Mouse (Mus musculus): Measurements from ENCODE around the gene Rdh7. TPM values are rescaled to one million over a fixed set of nuclear protein-coding genes. Genes with fewer than 3 reads are reported as not detected.
"Not testable (repeated sequence)": the region's sequence is repeated elsewhere in the genome, so short reads cannot be mapped to it uniquely, and the experiment has no call there.

Gene Rdh7
- polyA plus RNA-seq, 1 experiment from 2014 or later = not detected

DNA sequence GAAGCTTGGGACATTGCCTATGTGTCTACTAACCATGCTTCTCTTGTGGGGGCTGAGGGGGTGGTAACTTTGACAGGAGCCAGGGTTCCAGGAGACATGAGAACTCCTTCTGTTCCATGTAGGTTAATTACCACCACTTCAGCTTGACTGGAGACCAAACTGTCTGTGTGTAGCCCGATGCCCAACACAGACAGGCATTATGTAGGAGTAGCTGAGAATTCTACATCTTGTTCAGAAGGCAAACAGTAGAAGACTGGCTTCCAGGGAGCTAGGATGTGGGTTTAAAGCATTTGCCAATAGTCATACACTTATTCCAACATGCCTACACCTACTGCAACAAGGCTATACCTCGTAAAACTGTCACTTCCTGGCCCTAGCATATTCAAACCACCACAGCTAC lies 50.1 kb downstream of the Rdh7 start:
- ATAC-seq (ENCODE audit: low FRiP score) = no peak
- Histone ChIP-seq H3K27ac (no peak overlapping the region), H3K9me3 (replicated peaks) (no peaks in the 10 kb centered on the region; the same call in none of the 2 replicates), H3K36me3 (no peaks in the 10 kb centered on the region), H3K27me3 (no peaks in the 10 kb centered on the region), H3K4me2 (replicated peaks) (no peak overlapping the region), H3K9ac (no peak overlapping the region), H3K4me1 (no peaks in the 10 kb centered on the region), H3K4me3 (no peak overlapping the region)
- WGBS = 90% methylated on average over 2 of the region's 2 CpGs

DNA sequence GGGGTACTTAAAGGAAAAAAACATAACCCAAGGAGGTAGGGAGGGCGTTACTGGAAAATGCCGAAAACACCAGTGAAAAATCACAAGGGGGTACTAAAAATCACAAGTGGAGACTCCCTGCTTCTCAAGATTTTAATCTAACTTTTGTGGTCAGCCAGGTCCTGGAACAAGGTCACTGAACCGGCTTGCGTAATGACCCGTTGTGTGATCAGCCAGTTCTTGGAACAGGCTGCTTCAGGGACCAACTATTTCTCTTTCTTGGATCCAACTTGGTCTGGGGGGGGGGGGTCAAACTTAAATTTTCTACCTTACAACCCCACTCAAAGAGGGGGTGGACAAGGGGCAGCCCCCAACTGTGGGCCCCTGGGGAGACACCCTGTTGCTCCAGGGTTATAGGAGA lies 50.8 kb downstream of the Rdh7 start:
- H3K36me3 ChIP-seq; H3K4me3 ChIP-seq; H3K4me2 ChIP-seq (replicated peaks); H3K9me3 ChIP-seq (replicated peaks); H3K4me1 ChIP-seq; H3K9ac ChIP-seq; H3K27ac ChIP-seq; H3K27me3 ChIP-seq; ATAC-seq (ENCODE audit: low FRiP score): not testable (repeated sequence)
- WGBS = 94% methylated on average over 5 of the region's 5 CpGs

DNA sequence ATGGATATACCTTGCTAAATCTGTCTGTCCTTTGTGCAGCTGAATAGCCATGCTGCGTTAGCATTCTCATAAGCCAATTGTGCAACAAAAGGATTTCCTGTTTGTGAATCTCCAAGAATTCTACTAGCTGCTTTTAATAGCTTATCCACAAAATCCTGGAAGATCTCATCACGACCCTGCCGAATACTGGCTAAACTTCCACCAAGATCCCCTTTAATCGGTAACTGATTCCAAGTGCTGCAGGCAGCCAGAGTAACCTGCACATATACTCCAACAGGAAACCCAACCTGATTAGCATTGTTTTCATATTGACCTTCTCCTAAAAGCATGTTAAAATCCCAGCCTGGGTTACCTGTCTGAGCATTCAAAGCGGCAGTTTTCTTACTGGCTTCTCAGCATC lies 53.3 kb downstream of the Rdh7 start:
- no peaks in the 10 kb centered on the region; the same call in none of the 2 replicates for H3K9me3 ChIP-seq (replicated peaks)
- ATAC-seq (ENCODE audit: low FRiP score) = no peak
- 90% methylated on average over 5 of the region's 5 CpGs for WGBS
- no peaks in the 10 kb centered on the region for H3K4me1 ChIP-seq
- H3K36me3 ChIP-seq = no peaks in the 10 kb centered on the region
- H3K9ac ChIP-seq = no peak overlapping the region
- no peak overlapping the region for H3K4me2 ChIP-seq (replicated peaks)
- H3K4me3 ChIP-seq = no peak overlapping the region
- H3K27ac ChIP-seq = no peak overlapping the region
- H3K27me3 ChIP-seq = no peaks in the 10 kb centered on the region

- H3K36me3 ChIP-seq; H3K4me3 ChIP-seq; H3K4me2 ChIP-seq (replicated peaks); ATAC-seq (ENCODE audit: low FRiP score); H3K9ac ChIP-seq; H3K27me3 ChIP-seq; H3K9me3 ChIP-seq (replicated peaks); H3K4me1 ChIP-seq; H3K27ac ChIP-seq: not testable (repeated sequence)
- 86% methylated on average over 1 of the region's 1 CpGs for WGBS
Measured at GRCm38 (mm10) chr10:127834186-127834585, 54.4 kb downstream of the Rdh7 start.

Other genes starting within 250 kb of the Rdh7 start
- 8.8 and 11.3 TPM in 2 replicates for gene Stat6, start 245.8 kb downstream of the Rdh7 start, polyA plus RNA-seq (2016; fragmentation: Nextera tagmentation; extraction: Ambion mirVana)
- 7.8 and 8.9 TPM in 2 replicates for gene Nemp1, start 221.9 kb downstream of the Rdh7 start, polyA plus RNA-seq (2016; fragmentation: Nextera tagmentation; extraction: Ambion mirVana)
- gene Nab2, start 220.2 kb downstream of the Rdh7 start, polyA plus RNA-seq (2016; fragmentation: Nextera tagmentation; extraction: Ambion mirVana) = 6.8 and 8.9 TPM in 2 replicates
- 0.33 and 0.67 TPM in 2 replicates for gene Myo1a, start 183.6 kb downstream of the Rdh7 start, polyA plus RNA-seq (2016; fragmentation: Nextera tagmentation; extraction: Ambion mirVana)
- gene Tac2, start 164.3 kb downstream of the Rdh7 start, polyA plus RNA-seq (2016; fragmentation: Nextera tagmentation; extraction: Ambion mirVana) = not detected in 2 replicates
- 5.2 and 5.3 TPM in 2 replicates for gene Zbtb39, start 149.3 kb downstream of the Rdh7 start, polyA plus RNA-seq (2016; fragmentation: Nextera tagmentation; extraction: Ambion mirVana)
- gene Gpr182, start 137.1 kb downstream of the Rdh7 start, polyA plus RNA-seq (2016; fragmentation: Nextera tagmentation; extraction: Ambion mirVana) = 0.61 and 0.70 TPM in 2 replicates
- gene Rdh1, start 129.1 kb downstream of the Rdh7 start, polyA plus RNA-seq (2016; fragmentation: Nextera tagmentation; extraction: Ambion mirVana) = 0.05 TPM in 1 of 2 replicates, not detected in the other
- not detected in 2 replicates for gene Rdh16f1, start 129.0 kb downstream of the Rdh7 start, polyA plus RNA-seq (2016; fragmentation: Nextera tagmentation; extraction: Ambion mirVana)
- 0.08 TPM in 1 of 2 replicates, not detected in the other for gene Rdh9, start 112.4 kb downstream of the Rdh7 start, polyA plus RNA-seq (2016; fragmentation: Nextera tagmentation; extraction: Ambion mirVana)
- gene Rdh16, start 87.7 kb downstream of the Rdh7 start, polyA plus RNA-seq (2016; fragmentation: Nextera tagmentation; extraction: Ambion mirVana) = not detected in 2 replicates
- gene Rdh19, start 38.9 kb downstream of the Rdh7 start, polyA plus RNA-seq (2016; fragmentation: Nextera tagmentation; extraction: Ambion mirVana) = not detected in 2 replicates
- gene Rdh16f2, start 22.3 kb downstream of the Rdh7 start, polyA plus RNA-seq (2016; fragmentation: Nextera tagmentation; extraction: Ambion mirVana) = not detected in 2 replicates
- gene Sdr9c7, start 9.7 kb upstream of the Rdh7 start, polyA plus RNA-seq (2016; fragmentation: Nextera tagmentation; extraction: Ambion mirVana) = not detected in 2 replicates
- not detected in 2 replicates for gene Hsd17b6, start 118.8 kb upstream of the Rdh7 start, polyA plus RNA-seq (2016; fragmentation: Nextera tagmentation; extraction: Ambion mirVana)
- 50.9 and 54.1 TPM in 2 replicates for gene Prim1, start 126.4 kb upstream of the Rdh7 start, polyA plus RNA-seq (2016; fragmentation: Nextera tagmentation; extraction: Ambion mirVana)
- gene Naca, start 146.8 kb upstream of the Rdh7 start, polyA plus RNA-seq (2016; fragmentation: Nextera tagmentation; extraction: Ambion mirVana) = 673 and 675 TPM in 2 replicates
- gene Ptges3, start 170.1 kb upstream of the Rdh7 start, polyA plus RNA-seq (2016; fragmentation: Nextera tagmentation; extraction: Ambion mirVana) = 495 and 513 TPM in 2 replicates
- gene Atp5b, start 194.5 kb upstream of the Rdh7 start, polyA plus RNA-seq (2016; fragmentation: Nextera tagmentation; extraction: Ambion mirVana) = 1,948 and 1,970 TPM in 2 replicates
- 12.8 and 15.4 TPM in 2 replicates for gene Baz2a, start 202.8 kb upstream of the Rdh7 start, polyA plus RNA-seq (2016; fragmentation: Nextera tagmentation; extraction: Ambion mirVana)

Data from hindbrain, embryonic 12.5 days (tissue).